Mouse (Mus musculus) limb, embryonic 14.5 days (tissue): ENCODE data around the gene Rara. TPM values are rescaled to one million over a fixed set of nuclear protein-coding genes. Genes with fewer than 3 reads are reported as not detected.

Source experiments
- ATAC-seq: fragments of 200-750 bp; cut with Nextera tagmentation; 2 replicates; pipeline ENCODE4 v1.8.0; 2017; ENCODE audit warnings: low read depth, moderate number of reproducible peaks, moderate TSS enrichment; ENCODE audit not compliant: low FRiP score
- DNase-seq: peaks from one replicate; pipeline ENCODE4 v3.0.0-alpha.2; 2015; ENCODE audit warnings: low spot score
- H3K27ac ChIP-seq: fragments of 300-500 bp; sonication (generic); replicated peaks from 2 replicates; pipeline ENCODE4 v1.5.1; 2014; ENCODE audit warnings: low read depth, mild to moderate bottlenecking, low read length, moderate library complexity, mixed read lengths
- H3K27me3 ChIP-seq: fragments of 300-500 bp; sonication (generic); 2 replicates; pipeline ENCODE4 v1.6.1; 2014; ENCODE audit warnings: low read length, mixed read lengths; ENCODE audit not compliant: control insufficient read depth, insufficient read depth
- H3K36me3 ChIP-seq: fragments of 300-500 bp; sonication (generic); 2 replicates; pipeline ENCODE4 v1.6.1; 2014; ENCODE audit warnings: mild to moderate bottlenecking, low read length, moderate library complexity, mixed read lengths; ENCODE audit not compliant: control insufficient read depth, insufficient read depth
- H3K4me1 ChIP-seq: fragments of 300-500 bp; sonication (generic); 2 replicates; pipeline ENCODE4 v1.6.1; 2014; ENCODE audit warnings: antibody characterized with exemption, low read length, mixed read lengths; ENCODE audit not compliant: control insufficient read depth, insufficient read depth
- H3K4me2 ChIP-seq: fragments of 300-500 bp; sonication (generic); replicated peaks from 2 replicates; pipeline ENCODE4 v1.6.1; 2014; ENCODE audit warnings: low read depth, mild to moderate bottlenecking, low read length, moderate library complexity; ENCODE audit not compliant: severe bottlenecking
- H3K4me3 ChIP-seq: fragments of 300-500 bp; sonication (generic); replicated peaks from 2 replicates; pipeline ENCODE4 v1.5.1; 2014; ENCODE audit warnings: low read length
- H3K9ac ChIP-seq: fragments of 300-500 bp; sonication (generic); 2 replicates; pipeline ENCODE4 v1.6.1; 2014; ENCODE audit warnings: mild to moderate bottlenecking, low read depth, low read length, moderate library complexity; ENCODE audit not compliant: severe bottlenecking
- H3K9me3 ChIP-seq: fragments of 300-500 bp; sonication (generic); 2 replicates; pipeline ENCODE4 v1.6.1; 2016; ENCODE audit warnings: low read length; ENCODE audit not compliant: control insufficient read depth
- POLR2A ChIP-seq: fragments of 200-500 bp; IDR thresholded peaks from 2 replicates; pipeline ENCODE4 v1.8.0; 2012; ENCODE audit warnings: inconsistent platforms, mild to moderate bottlenecking, moderate library complexity, borderline replicate concordance; ENCODE audit not compliant: insufficient read depth, insufficient read length; ENCODE audit errors: extremely low read depth
- WGBS: fragments of 180-500 bp; shearing (Covaris S2); extraction: QIAGEN DNeasy Blood & Tissue Kit; methylation state at CpG from one replicate; pipeline ENCODE4 v1.1.7; 2014; 5-methylcytosine and 5-hydroxymethylcytosine counted together
- polyA plus RNA-seq, 2 experiments: library from polyadenylated mRNA; depleted of rRNA in 1 of 2; stranded (reverse) in 1 of 2; unstranded in 1 of 2; fragments of >200 nt; fragmentation: Nextera tagmentation in 1 of 2; extraction: Ambion mirVana in 1 of 2; gene quantifications; 2 replicates each; pipeline versions ENCODE4 v1.2.1 to v1.2.3; 2012 to 2014

Gene Rara
- polyA plus RNA-seq, 2 experiments = 39.8 to 52.4 TPM

- H3K4me1 ChIP-seq = peaks cover 79% of the 10 kb centered on the region
- H3K27me3 ChIP-seq = no peaks in the 10 kb centered on the region
- peaks cover 29% of the 10 kb centered on the region for H3K36me3 ChIP-seq
- H3K27ac ChIP-seq = 0 out of 2 replicates have a peak overlapping the region, but pooled peaks have one; percentile 16
- peak overlapping the region; percentile 90; the same call in 1 of the 2 replicates for H3K4me2 ChIP-seq
- H3K9ac ChIP-seq = 0 out of 2 replicates have a peak overlapping the region, but pooled peaks have one; percentile 38
- ATAC-seq (no peak), DNase-seq (no peak)
- WGBS = 37% methylated on average over 11 of the region's 11 CpGs
- H3K4me3 ChIP-seq = peak overlapping the region; percentile 7; the same call in 1 of the 2 replicates
- TF ChIP-seq POLR2A = no peak
- no peaks in the 10 kb centered on the region for H3K9me3 ChIP-seq
Observed at GRCm38 (mm10) chr11:98944897-98945604, 17.4 kb downstream of the Rara start.

DNA sequence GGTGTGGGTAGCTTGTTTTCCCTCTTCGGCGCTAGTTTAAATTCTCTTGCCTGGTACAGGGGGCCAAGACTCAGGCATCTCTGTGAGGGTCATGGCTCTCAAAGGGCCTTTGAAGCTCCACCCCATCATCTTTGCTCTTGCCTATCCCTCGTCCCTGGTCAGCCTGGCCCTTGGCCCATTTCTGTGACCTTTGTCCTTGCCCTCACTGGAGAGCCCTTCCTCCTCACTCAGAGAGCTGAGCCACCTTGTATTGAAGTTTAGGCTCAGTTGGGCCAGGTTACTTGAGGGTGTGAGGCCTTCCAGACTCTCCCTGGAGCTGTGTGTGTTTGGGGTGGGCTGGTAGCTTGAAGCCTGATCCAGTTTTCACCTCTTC, 18.0 kb downstream of the Rara start:
- 0 out of 2 replicates have a peak overlapping the region, but pooled peaks have one; percentile 6 for H3K4me2 ChIP-seq
- no peak overlapping the region for H3K9ac ChIP-seq
- H3K4me3 ChIP-seq = no peak overlapping the region
- no peak for TF ChIP-seq POLR2A
- H3K27ac ChIP-seq = no peak overlapping the region
- peaks cover 34% of the 10 kb centered on the region for H3K36me3 ChIP-seq
- H3K9me3 ChIP-seq = no peaks in the 10 kb centered on the region
- no peaks in the 10 kb centered on the region for H3K27me3 ChIP-seq
- DNase-seq = no peak
- H3K4me1 ChIP-seq = peaks cover 77% of the 10 kb centered on the region
- ATAC-seq = no peak
- 50% methylated on average over 2 of the region's 3 CpGs for WGBS

DNA sequence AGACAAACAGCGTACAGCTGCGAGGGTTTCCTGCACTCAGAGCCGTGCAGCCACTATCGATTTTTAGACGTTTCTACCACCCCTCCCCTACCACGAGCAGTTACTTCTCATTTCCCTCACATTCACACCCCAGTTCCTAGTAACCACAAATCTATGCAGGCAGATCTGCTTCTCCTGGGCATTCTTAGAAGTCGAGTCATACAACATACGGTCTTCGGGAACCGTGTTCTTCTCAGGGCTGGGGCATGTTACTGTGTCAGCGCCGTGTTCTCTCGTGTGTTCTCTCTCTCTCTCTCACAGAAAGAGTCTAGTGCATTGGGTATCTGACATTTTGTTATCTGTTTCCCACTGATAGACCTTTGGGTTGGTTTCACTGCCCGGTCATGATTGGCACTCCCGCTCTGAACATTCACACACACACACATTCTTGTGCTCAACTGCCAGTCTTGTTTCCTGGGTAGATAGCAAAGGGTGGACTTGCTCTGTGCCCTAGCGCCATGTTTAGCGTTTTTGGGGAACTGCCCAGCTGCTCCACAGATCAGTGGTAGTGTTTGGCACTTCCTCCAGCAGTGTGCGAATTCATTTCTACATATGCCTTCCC, 20.5 kb downstream of the Rara start:
- peaks cover 55% of the 10 kb centered on the region for H3K36me3 ChIP-seq
- H3K27me3 ChIP-seq = no peaks in the 10 kb centered on the region
- peaks cover 63% of the 10 kb centered on the region for H3K4me1 ChIP-seq
- DNase-seq (no peak), ATAC-seq (no peak)
- H3K9ac ChIP-seq = no peak overlapping the region
- 74% methylated on average over 18 of the region's 18 CpGs for WGBS
- H3K27ac ChIP-seq = no peak overlapping the region
- H3K9me3 ChIP-seq = no peaks in the 10 kb centered on the region
- no peak for TF ChIP-seq POLR2A
- no peak overlapping the region for H3K4me3 ChIP-seq
- H3K4me2 ChIP-seq = no peak overlapping the region

GRCm38 (mm10) chr11:98949242-98949957, 21.8 kb downstream of the Rara start:
- ATAC-seq (no peak), DNase-seq (no peak)
- no peak overlapping the region for H3K9ac ChIP-seq
- H3K9me3 ChIP-seq = no peaks in the 10 kb centered on the region
- H3K27ac ChIP-seq = no peak overlapping the region
- H3K4me3 ChIP-seq = no peak overlapping the region
- H3K4me2 ChIP-seq = no peak overlapping the region
- 68% methylated on average over 11 of the region's 12 CpGs for WGBS
- TF ChIP-seq POLR2A = no peak
- H3K4me1 ChIP-seq = peaks cover 62% of the 10 kb centered on the region
- H3K27me3 ChIP-seq = no peaks in the 10 kb centered on the region
- H3K36me3 ChIP-seq = peaks cover 55% of the 10 kb centered on the region

DNA sequence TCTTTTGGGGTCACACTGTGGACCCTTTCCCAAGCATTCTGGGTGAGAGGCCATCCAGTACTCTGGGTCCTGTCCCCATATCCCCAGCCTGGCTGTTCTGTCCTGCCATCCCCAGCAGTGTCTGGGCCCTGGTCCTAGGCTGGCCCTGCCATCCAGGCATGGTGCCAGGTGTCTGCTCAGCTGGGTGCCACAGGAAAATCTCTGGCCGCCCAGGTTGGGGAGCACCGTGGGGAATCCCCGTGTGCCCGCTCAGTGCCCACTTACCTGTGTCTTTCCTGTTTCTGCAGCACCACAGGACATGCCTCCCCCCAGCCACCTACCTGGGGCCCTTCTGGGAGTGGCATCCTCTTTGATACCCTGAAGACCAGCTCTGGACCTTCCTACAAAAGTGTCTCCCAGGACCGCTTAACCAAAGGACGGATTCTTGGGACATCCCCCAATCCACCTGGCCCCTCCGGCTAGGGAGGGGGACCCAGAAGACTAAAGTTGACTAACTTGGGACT, 22.4 kb downstream of the Rara start:
- Histone ChIP-seq H3K4me2 (no peak overlapping the region), H3K9ac (no peak overlapping the region), H3K9me3 (no peaks in the 10 kb centered on the region), H3K27ac (no peak overlapping the region), H3K27me3 (no peaks in the 10 kb centered on the region), H3K4me1 (peaks cover 62% of the 10 kb centered on the region), H3K4me3 (no peak overlapping the region), H3K36me3 (peaks cover 55% of the 10 kb centered on the region)
- 84% methylated on average over 7 of the region's 7 CpGs for WGBS
- ATAC-seq = no peak
- no peak for DNase-seq
- no peak for TF ChIP-seq POLR2A
